Mouse (Mus musculus) lung, embryonic 15.5 days (tissue): Measurements from ENCODE around the gene Trim65. TPM values are rescaled to one million over a fixed set of nuclear protein-coding genes. Genes with fewer than 3 reads are reported as not detected.
"Not testable (repeated sequence)": the region's sequence is repeated elsewhere in the genome, so short reads cannot be mapped to it uniquely, and the experiment has no call there.

ENCODE experiments used
- ATAC-seq: fragments of 200-750 bp; cut with Nextera tagmentation; 2 replicates; pipeline ENCODE4 v1.8.0; 2017; ENCODE audit warnings: moderate number of reproducible peaks, borderline replicate concordance; ENCODE audit not compliant: low FRiP score, low TSS enrichment; ENCODE audit errors: extremely low read depth
- H3K27ac ChIP-seq: fragments of 300-500 bp; sonication (generic); 2 replicates; pipeline ENCODE4 v1.5.1; 2015; ENCODE audit warnings: moderate library complexity, mild to moderate bottlenecking, inconsistent platforms
- H3K27me3 ChIP-seq: fragments of 300-500 bp; sonication (generic); 2 replicates; pipeline ENCODE4 v1.6.1; 2015; ENCODE audit warnings: inconsistent platforms
- H3K36me3 ChIP-seq: fragments of 300-500 bp; sonication (generic); 2 replicates; pipeline ENCODE4 v1.6.1; 2015; ENCODE audit warnings: inconsistent platforms
- H3K4me1 ChIP-seq: fragments of 300-500 bp; sonication (generic); 2 replicates; pipeline ENCODE4 v1.6.1; 2015; ENCODE audit warnings: inconsistent platforms
- H3K4me2 ChIP-seq: fragments of 300-500 bp; sonication (generic); 2 replicates; pipeline ENCODE4 v1.6.1; 2015; ENCODE audit warnings: inconsistent platforms, mild to moderate bottlenecking, moderate library complexity
- H3K4me3 ChIP-seq: fragments of 300-500 bp; sonication (generic); 2 replicates; pipeline ENCODE4 v1.5.1; 2015; ENCODE audit warnings: mild to moderate bottlenecking, inconsistent platforms
- H3K9ac ChIP-seq: fragments of 300-500 bp; sonication (generic); 2 replicates; pipeline ENCODE4 v1.6.1; 2015; ENCODE audit warnings: inconsistent platforms
- H3K9me3 ChIP-seq: fragments of 300-500 bp; sonication (generic); 2 replicates; pipeline ENCODE4 v1.6.1; 2016; ENCODE audit warnings: inconsistent platforms
- WGBS: fragments of 180-500 bp; shearing (Covaris S2); methylation state at CpG from one replicate; pipeline ENCODE4 v1.1.7; 2015; 5-methylcytosine and 5-hydroxymethylcytosine counted together
- polyA plus RNA-seq: library from polyadenylated mRNA; unstranded; fragments of >200 nt; fragmentation: Nextera tagmentation; extraction: Ambion mirVana; gene quantifications from 2 replicates; pipeline ENCODE4 v1.2.1, GENCODE M21; 2015

Gene Trim65
- polyA plus RNA-seq, 1 experiment from 2014 or later: 4.3 TPM

DNA sequence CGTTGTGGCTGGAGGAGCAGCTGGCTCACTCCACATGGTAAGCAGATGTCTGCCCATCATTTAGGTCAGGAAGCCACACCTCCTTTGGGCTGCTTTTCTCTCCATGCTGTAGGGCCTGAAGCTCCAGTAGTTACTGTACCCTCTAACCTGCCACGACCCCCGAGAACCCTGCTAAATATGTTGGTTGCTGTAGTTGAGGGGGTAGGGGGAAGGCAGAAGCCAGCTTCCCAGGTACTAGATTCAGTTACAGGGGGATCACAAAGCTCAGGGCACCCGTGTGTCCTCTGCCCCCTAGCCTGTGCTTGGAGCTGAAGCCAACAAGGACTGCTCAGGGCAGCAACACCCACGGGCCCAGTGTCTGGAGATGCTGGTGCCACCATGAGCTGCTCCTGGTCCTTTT is 2.6 kb upstream of the Trim65 start:
- no peak overlapping the region for H3K4me3 ChIP-seq
- H3K4me2 ChIP-seq: no peak overlapping the region
- no peak for ATAC-seq
- H3K9me3 ChIP-seq: no peaks in the 10 kb centered on the region
- H3K27ac ChIP-seq: no peak overlapping the region
- no peak overlapping the region for H3K9ac ChIP-seq
- H3K36me3 ChIP-seq: peaks cover 40% of the 10 kb centered on the region
- WGBS: 77% methylated on average over 5 of the region's 5 CpGs
- no peaks in the 10 kb centered on the region for H3K27me3 ChIP-seq
- H3K4me1 ChIP-seq: peaks cover 37% of the 10 kb centered on the region

DNA sequence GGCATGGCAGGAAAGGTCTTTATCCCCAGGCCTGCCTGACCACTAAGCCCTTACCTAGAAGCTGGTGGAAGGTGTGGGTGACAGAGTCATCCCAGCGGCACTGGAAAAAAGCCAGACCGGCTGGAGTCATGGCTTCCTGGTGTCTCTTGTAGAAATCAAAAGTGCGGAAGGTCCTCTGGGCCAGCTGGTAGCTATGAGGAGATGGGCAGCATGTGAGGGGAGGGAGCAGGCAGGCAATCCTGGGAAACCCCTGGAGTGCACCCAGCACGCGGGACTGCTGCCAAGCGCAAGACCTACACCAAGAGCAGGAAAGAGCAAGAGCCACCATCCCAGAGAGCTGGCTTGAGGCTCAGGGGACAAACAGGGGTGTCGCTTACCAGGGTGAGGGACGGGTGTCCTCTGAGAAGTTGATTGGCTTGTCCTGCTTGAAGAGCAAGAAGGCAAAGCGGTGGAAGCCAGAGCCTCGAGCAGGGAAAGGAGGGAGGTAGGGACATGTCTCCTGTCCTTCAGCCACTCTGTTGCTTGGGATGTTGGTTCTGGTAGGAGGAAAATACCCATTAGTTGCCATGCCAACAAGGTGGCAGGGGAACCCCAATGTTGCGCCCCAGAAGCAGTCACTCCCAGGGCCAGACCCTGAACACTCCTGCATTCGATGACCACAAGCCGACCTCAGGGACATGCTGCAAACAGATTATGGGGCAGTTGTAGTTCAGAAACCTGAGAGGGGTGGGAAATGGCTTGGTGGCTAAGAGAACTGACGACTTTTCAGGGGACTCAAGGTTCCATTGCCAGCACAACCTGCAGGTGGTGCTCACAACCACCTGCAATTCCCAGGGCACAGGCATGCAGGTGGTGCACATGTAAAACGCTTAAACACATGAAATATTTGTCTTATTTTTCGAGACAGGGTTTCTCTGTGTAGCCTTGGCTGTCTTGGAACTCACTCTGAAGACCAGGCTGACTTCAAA is 1.7 kb upstream of the Trim65 start:
- Histone ChIP-seq H3K4me2 (no peak overlapping the region), H3K4me1 (peaks cover 41% of the 10 kb centered on the region), H3K36me3 (peaks cover 40% of the 10 kb centered on the region), H3K9ac (no peak overlapping the region), H3K27me3 (no peaks in the 10 kb centered on the region), H3K4me3 (no peak overlapping the region), H3K9me3 (no peaks in the 10 kb centered on the region), H3K27ac (0 out of 2 replicates have a peak overlapping the region, but pooled peaks have one; percentile 33)
- WGBS: 78% methylated on average over 16 of the region's 16 CpGs
- ATAC-seq: no peak

DNA sequence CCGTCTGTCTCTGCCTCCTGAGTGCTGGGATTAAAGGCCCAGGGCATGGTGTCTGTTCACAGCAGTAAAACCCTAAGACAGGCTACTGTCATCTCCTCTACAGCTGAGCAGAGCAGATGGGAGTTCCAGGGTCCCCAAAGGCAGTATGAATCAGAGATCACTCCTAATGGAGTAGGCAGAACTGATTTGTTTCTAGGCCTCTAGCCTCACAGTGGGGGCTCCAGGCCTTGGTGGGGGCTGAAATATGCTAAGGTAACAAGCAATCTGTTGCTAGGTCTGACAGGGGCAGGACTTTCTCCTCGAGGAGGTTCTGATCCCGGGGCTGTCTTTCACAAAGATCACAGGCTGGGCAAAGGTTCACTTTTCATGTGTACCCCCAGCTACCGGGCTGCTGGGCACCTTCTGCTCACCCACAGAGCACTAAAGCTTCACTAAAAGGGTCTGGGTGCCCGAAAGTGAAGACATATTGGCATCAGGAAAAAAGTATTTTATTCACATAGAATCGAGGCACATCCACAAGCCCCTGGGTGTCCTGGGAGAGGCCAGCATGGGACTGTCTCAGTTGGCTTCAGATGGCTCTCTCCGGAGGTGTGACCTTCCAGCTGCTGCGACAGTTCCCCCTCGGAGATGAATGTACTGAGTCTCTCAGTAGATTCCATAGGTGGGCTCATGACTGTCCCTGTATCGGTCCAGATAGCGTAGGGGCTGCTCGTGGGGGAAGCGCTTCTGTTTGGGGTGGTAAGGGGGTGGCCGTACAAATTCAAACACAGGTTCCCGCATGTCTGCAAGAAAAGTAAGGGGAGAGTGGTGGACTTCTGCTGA is 632 bp upstream of the Trim65 start:
- peaks cover 40% of the 10 kb centered on the region for H3K36me3 ChIP-seq
- no peaks in the 10 kb centered on the region for H3K27me3 ChIP-seq
- H3K4me2 ChIP-seq: peak overlapping the region; percentile 67
- H3K27ac ChIP-seq: peak overlapping the region; percentile 96
- peaks cover 38% of the 10 kb centered on the region for H3K4me1 ChIP-seq
- 76% methylated on average over 15 of the region's 15 CpGs for WGBS
- H3K9me3 ChIP-seq: no peaks in the 10 kb centered on the region
- ATAC-seq: no peak
- peak overlapping the region; percentile 74 for H3K9ac ChIP-seq
- peak overlapping the region; percentile 59 for H3K4me3 ChIP-seq

DNA sequence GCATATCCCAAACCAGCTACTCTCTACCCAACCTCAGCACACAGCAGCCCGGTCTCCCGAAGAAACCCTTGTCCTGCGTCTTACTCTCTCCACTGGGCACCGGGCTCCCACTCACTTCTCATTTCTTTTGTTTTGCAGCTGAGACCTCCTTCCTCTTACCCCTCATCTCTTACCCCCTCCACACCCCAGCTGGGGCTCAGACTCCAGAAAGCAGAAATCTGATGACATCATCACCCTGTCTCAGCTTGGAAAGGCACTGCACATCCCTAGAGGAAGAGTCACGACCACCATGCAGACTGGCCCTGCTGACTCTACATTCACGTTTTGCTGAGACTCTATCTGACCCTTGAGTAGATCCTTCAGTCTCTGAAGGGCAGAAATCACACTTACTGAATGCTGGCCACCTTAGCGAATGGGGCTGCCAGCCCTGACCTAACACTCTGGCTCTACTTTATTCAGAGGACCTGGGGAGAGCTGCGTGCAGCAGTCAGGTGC is 888 bp downstream of the Trim65 start:
- Histone ChIP-seq H3K9ac (peak overlapping the region; percentile 74), H3K27me3 (no peaks in the 10 kb centered on the region), H3K4me2 (peak overlapping the region; percentile 67), H3K4me3 (peak overlapping the region; percentile 59), H3K27ac (peak overlapping the region; percentile 96), H3K36me3 (peaks cover 41% of the 10 kb centered on the region), H3K4me1 (peaks cover 38% of the 10 kb centered on the region), H3K9me3 (no peaks in the 10 kb centered on the region)
- ATAC-seq: no peak
- WGBS: 38% methylated on average over 8 of the region's 8 CpGs

DNA sequence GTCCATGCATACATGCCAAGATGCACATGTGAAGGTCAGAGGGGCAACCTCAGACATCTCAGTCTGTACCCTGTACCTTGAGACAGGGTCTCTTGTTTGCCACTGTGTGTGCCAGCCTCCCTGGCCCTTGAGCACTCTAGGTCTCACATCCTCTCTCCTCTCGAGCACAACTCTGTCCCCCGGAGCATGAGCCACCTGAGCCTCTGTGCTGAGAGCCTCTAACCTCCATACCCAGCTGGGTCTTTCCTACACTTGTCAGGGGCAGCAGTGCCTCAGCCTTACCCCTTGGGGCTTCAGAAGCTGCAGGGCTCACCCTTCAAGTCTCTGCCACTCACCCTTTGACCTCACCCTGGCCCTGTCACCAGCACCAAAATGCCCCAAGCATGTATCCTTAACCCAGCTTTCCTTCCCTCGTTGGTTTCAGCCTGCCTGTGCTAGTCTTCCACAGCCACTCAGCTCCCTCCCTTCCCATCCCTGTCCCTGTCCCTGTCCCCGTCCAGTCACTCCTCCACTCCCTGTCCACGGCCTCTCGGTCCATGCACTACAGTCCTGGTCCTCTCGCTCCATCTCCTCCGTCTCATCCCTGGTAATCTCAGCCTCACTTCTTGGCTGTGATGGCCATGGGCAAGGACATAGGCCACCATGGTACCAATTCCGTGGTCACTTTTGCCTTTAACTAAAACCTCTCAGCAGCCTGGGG is 1.7 kb downstream of the Trim65 start:
- H3K4me1 ChIP-seq: peaks cover 38% of the 10 kb centered on the region
- H3K9me3 ChIP-seq: no peaks in the 10 kb centered on the region
- H3K27ac ChIP-seq: no peak overlapping the region
- H3K27me3 ChIP-seq: no peaks in the 10 kb centered on the region
- peaks cover 33% of the 10 kb centered on the region for H3K36me3 ChIP-seq
- 76% methylated on average over 9 of the region's 9 CpGs for WGBS
- ATAC-seq: no peak
- 0 out of 2 replicates have a peak overlapping the region, but pooled peaks have one; percentile 59 for H3K4me3 ChIP-seq
- H3K9ac ChIP-seq: no peak overlapping the region
- no peak overlapping the region; the same call in 1 of the 2 replicates for H3K4me2 ChIP-seq

DNA sequence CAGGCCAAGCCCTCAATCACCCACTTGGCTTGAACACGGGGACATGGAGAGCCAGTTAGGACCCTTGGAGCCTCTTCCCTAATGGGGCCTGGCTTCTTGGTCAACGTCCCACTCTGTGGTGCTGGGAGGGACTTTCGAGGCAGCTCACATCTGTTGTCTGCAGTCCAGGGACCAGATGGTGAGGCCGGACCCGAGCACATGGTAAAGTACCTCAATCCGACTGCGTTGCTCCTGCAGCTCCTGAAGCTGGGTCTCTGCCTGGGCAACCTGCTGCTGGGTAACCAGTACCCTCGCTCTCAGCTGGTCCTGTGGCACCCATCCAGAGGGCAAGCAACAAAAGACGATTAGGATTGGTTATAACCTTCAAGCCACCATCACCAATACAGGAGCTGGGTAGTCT is 2.9 kb downstream of the Trim65 start:
- no peaks in the 10 kb centered on the region for H3K27me3 ChIP-seq
- peak overlapping the region; percentile 19; the same call in 1 of the 2 replicates for H3K9ac ChIP-seq
- WGBS: 69% methylated on average over 9 of the region's 9 CpGs
- peak overlapping the region; percentile 63 for H3K27ac ChIP-seq
- peaks cover 32% of the 10 kb centered on the region for H3K36me3 ChIP-seq
- peak overlapping the region; percentile 40; the same call in 1 of the 2 replicates for H3K4me2 ChIP-seq
- ATAC-seq: no peak
- no peaks in the 10 kb centered on the region for H3K9me3 ChIP-seq
- no peak overlapping the region for H3K4me3 ChIP-seq
- peaks cover 38% of the 10 kb centered on the region for H3K4me1 ChIP-seq

DNA sequence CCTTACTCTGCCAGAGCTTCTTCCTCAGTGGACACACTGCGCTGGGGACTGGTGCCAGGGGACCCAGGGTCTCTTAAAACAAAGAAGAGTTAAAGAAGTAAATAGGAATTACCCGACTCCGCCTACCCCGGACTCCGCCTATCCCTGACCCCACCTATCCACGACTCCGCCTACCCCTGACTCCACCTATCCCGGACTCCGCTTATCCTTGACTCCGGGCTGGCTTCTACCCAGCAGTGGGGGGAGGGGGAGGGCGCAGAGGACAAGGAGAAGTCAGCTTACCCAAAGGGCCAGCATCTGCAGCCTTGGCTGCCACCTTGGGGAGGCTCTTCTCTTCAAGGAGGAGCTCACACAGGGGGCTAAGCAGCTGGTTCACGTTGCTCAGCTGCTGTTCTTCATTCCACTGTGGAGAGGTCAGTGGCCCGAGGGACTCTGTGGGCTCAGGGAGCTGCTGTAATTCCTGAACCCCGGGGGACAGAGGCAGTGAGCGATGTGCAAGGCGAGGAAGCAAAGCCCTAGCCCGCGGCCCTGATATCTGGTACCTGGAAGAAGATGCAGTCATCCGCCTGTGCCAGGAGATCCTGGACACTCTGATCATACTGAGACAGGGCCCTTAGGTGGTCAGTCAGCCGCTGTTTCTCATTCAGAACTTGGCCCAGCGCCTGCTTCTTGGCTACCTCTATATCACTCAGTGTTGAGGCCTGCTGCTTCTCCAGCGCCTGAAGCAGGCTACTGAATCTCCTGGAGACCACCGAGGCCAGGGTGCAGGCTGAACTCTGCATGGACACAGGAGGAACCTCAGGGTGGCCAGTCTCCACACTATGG is 3.6 kb downstream of the Trim65 start, which contains the start of gene Trim47:
TSS of gene Trim47 (minus strand) at position 55 of the 825 bp plus-strand sequence.
- Histone ChIP-seq H3K27ac (peak within 1 kb of the TSS; percentile 63), H3K36me3 (peaks cover 30% of the 10 kb centered on the region), H3K9ac (peak within 1 kb of the TSS; percentile 19), H3K27me3 (no peaks in the 10 kb centered on the region), H3K4me2 (peak within 1 kb of the TSS; percentile 40), H3K4me1 (peaks cover 38% of the 10 kb centered on the region), H3K9me3 (no peaks in the 10 kb centered on the region), H3K4me3 (peak within 1 kb of the TSS; percentile 19)
- 18% methylated on average over 23 of the region's 23 CpGs for WGBS
- ATAC-seq: peak; percentile 53

DNA sequence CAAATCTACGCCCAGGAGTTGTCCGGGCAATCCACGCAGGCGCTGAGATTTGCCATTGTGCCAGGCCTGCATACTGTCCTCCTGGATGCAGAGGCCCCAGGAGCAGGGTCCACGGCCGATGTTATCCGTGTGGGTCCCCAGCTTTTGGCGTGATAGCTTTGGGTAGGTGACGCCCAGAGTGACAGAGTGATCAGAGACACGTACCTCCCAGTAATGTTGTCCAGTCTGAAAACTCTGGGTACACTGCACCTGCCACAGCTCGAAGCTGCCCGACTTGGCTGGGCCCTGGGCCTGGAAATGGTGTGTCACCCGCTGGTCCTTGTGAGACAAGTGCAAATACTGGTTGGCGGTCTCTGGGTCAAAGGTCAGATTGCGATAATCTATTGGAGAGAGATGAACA is 4.7 kb downstream of the Trim65 start:
- no peak overlapping the region for H3K27ac ChIP-seq
- WGBS: 92% methylated on average over 15 of the region's 15 CpGs
- H3K4me2 ChIP-seq: no peak overlapping the region
- no peak for ATAC-seq
- H3K4me1 ChIP-seq: peaks cover 32% of the 10 kb centered on the region
- H3K9ac ChIP-seq: no peak overlapping the region
- H3K36me3 ChIP-seq: peaks cover 23% of the 10 kb centered on the region
- no peaks in the 10 kb centered on the region for H3K27me3 ChIP-seq
- H3K9me3 ChIP-seq: no peaks in the 10 kb centered on the region
- H3K4me3 ChIP-seq: no peak overlapping the region

DNA sequence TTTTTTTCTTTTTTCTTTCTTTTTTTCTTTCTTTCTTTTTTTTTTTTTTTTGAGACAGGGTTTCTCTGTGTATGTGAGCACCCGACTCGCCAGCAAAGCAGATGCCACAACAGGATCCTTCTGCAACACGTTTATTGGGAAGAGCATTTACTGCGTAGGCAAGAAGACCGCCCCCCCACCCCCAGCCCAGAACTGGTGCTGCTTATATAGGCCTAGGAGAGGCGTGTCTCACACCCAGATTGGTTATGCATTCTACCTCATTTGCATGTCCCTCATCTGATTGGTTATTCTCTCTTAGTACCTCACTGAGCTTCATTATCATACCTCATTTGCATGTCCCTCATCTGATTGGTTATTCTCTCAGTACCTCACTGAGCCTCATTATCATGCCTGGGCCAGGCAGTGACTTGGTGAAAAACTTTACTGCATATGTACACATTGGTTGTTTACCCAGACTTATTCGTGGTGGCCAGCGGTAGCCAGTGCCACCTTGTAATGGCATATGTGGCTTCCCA is 9.1 kb downstream of the Trim65 start:
- not testable (repeated sequence) for H3K4me3 ChIP-seq, H3K9ac ChIP-seq, H3K9me3 ChIP-seq, H3K4me2 ChIP-seq, H3K27ac ChIP-seq, H3K27me3 ChIP-seq, H3K4me1 ChIP-seq, ATAC-seq
- 89% methylated on average over 8 of the region's 8 CpGs for WGBS
- peaks cover 23% of the 10 kb centered on the region for H3K36me3 ChIP-seq

DNA sequence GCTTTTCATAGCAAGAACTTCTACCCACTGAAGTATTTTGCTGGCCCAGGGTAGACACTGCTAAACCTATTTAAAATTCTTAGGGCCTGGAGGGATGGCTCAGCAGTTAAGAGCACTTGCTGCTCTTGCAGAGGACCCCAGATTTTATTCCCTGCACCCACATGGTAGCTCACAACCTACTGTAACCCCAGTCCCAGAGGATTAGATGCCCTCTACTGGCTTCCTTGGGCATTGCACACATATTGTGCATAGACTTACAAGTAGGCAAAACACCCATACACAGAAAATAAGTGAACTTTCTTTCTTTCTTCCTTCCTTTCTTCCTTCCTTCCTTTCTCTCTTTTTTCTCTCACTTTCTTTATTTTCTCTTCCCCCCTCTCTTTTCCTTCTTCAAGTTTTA is 13.1 kb downstream of the Trim65 start:
- Histone ChIP-seq H3K9ac (no peak overlapping the region), H3K9me3 (no peaks in the 10 kb centered on the region), H3K36me3 (0 out of 2 replicates have a peak, but pooled peaks cover 4% of the 10 kb centered on the region), H3K27ac (no peak overlapping the region), H3K27me3 (no peaks in the 10 kb centered on the region), H3K4me3 (no peak overlapping the region), H3K4me2 (no peak overlapping the region), H3K4me1 (no peaks in the 10 kb centered on the region)
- ATAC-seq: no peak
